Mouse (Mus musculus): ENCODE data around the gene Cyba.

Gene Cyba

GRCm38 (mm10) chr8:122398186-122398585 lies 34.5 kb downstream of the Cyba start:
- peaks cover 15% of the 10 kb centered on the region for H3K4me1 ChIP-seq (replicated peaks; ENCODE audit: low read depth, low read length)
- H3K4me3 ChIP-seq (replicated peaks; ENCODE audit: low read length), result no peak overlapping the region
- TF ChIP-seq NANOG (IDR thresholded peaks at IDR 0.05; ENCODE audit: borderline replicate concordance, low read length) (no peak), POU5F1 (IDR thresholded peaks at IDR 0.05; ENCODE audit: borderline replicate concordance, low read length) (no peak), CTCF (conservative IDR thresholded peaks at IDR 0.05; ENCODE audit: low read length) (no peak)
- H3K27me3 ChIP-seq (ENCODE audit: insufficient read depth, low read length), result no peaks in the 10 kb centered on the region
- no peaks in the 10 kb centered on the region for H3K9me3 ChIP-seq (ENCODE audit: low read length)
- peaks cover 96% of the 10 kb centered on the region for H3K36me3 ChIP-seq (ENCODE audit: insufficient read depth, low read length)

DNA sequence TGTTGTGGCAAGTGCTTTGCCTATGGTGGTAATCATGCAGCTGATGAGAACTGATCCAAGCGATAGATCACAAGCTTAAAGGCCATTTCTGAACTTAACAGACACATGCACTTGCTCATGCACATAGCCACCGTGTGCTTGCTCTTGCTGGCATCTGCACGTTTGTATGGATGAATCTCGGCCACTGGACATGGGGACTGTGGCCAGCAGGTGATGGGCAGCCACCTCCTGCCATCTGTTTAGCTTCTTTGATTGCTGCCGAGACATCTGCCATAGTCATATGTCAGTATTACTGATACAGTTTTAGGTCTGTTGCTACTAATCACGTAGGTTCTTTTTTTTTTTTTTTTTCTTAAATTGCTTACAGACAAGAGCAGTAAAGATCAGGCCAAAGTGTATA lies 37.4 kb downstream of the Cyba start:
- no peaks in the 10 kb centered on the region for H3K9me3 ChIP-seq (ENCODE audit: low read length)
- H3K4me1 ChIP-seq (replicated peaks; ENCODE audit: low read depth, low read length), result peaks cover 23% of the 10 kb centered on the region
- peaks cover 95% of the 10 kb centered on the region for H3K36me3 ChIP-seq (ENCODE audit: insufficient read depth, low read length)
- H3K27me3 ChIP-seq (ENCODE audit: insufficient read depth, low read length), result no peaks in the 10 kb centered on the region
- no peak for TF ChIP-seq POU5F1 (IDR thresholded peaks at IDR 0.05; ENCODE audit: borderline replicate concordance, low read length)
- no peak for TF ChIP-seq CTCF (conservative IDR thresholded peaks at IDR 0.05; ENCODE audit: low read length)
- TF ChIP-seq NANOG (IDR thresholded peaks at IDR 0.05; ENCODE audit: borderline replicate concordance, low read length), result no peak
- no peak overlapping the region for H3K4me3 ChIP-seq (replicated peaks; ENCODE audit: low read length)

DNA sequence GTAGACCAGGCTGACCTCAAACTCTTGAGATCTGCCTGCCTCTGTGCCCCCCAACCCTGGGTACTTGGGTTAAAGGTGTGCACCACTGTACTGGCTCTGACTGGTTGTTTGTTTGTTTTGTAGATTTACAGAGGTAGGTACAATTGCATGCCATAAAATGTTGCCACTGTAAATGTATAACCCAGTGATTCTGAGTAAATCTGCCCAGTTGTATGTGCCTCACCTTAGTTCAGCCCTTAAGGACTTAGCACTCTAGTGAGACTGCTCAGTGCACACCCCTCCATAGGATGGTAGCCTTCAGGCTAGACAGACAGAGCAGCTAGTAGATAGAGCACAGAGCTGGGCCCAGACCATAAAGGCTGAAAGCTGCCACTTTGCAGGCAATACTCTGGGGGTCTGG lies 39.0 kb downstream of the Cyba start:
- H3K4me1 ChIP-seq (replicated peaks; ENCODE audit: low read depth, low read length), result peaks cover 27% of the 10 kb centered on the region

DNA sequence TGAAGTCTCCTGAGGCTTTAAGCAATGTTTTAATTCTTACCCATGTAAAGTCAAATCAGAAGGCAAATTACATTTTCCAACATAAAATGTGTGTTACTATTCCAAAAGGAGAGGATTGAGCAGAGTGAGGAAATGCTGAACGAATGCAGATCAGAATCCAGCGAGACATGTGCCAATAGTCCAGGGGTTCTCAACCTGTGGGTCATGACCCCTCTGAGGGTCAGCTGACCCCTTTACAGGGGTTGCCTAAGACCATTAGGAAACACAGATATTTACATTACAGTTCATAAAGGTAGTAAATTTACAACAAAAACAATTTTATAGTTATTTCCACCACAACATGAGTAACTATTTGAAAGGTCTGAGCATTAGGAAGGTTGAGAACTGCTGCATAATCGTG lies 42.0 kb downstream of the Cyba start:
- Histone ChIP-seq H3K4me3 (replicated peaks; ENCODE audit: low read length) (no peak overlapping the region), H3K9me3 (ENCODE audit: low read length) (no peaks in the 10 kb centered on the region), H3K36me3 (ENCODE audit: insufficient read depth, low read length) (peaks cover 99% of the 10 kb centered on the region), H3K4me1 (replicated peaks; ENCODE audit: low read depth, low read length) (peaks cover 11% of the 10 kb centered on the region), H3K27me3 (ENCODE audit: insufficient read depth, low read length) (no peaks in the 10 kb centered on the region)
- no peak for TF ChIP-seq NANOG (IDR thresholded peaks at IDR 0.05; ENCODE audit: borderline replicate concordance, low read length)
- TF ChIP-seq POU5F1 (IDR thresholded peaks at IDR 0.05; ENCODE audit: borderline replicate concordance, low read length), result no peak
- no peak for TF ChIP-seq CTCF (conservative IDR thresholded peaks at IDR 0.05; ENCODE audit: low read length)

More for the DNA sequence above, 39.0 kb downstream of the Cyba start:
- Histone ChIP-seq H3K36me3 (ENCODE audit: insufficient read depth, low read length) (peaks cover 95% of the 10 kb centered on the region), H3K4me3 (replicated peaks; ENCODE audit: low read length) (no peak overlapping the region), H3K9me3 (ENCODE audit: low read length) (no peaks in the 10 kb centered on the region), H3K27me3 (ENCODE audit: insufficient read depth, low read length) (no peaks in the 10 kb centered on the region)
- no peak for TF ChIP-seq CTCF (conservative IDR thresholded peaks at IDR 0.05; ENCODE audit: low read length)
- no peak for TF ChIP-seq NANOG (IDR thresholded peaks at IDR 0.05; ENCODE audit: borderline replicate concordance, low read length)
- TF ChIP-seq POU5F1 (IDR thresholded peaks at IDR 0.05; ENCODE audit: borderline replicate concordance, low read length), result no peak

- Histone ChIP-seq H3K4me1 (replicated peaks; ENCODE audit: low read depth, low read length) (peaks cover 11% of the 10 kb centered on the region), H3K27me3 (ENCODE audit: insufficient read depth, low read length) (no peaks in the 10 kb centered on the region), H3K9me3 (ENCODE audit: low read length) (no peaks in the 10 kb centered on the region), H3K36me3 (ENCODE audit: insufficient read depth, low read length) (peaks cover 99% of the 10 kb centered on the region), H3K4me3 (replicated peaks; ENCODE audit: low read length) (no peak overlapping the region)
- TF ChIP-seq NANOG (IDR thresholded peaks at IDR 0.05; ENCODE audit: borderline replicate concordance, low read length) (no peak), POU5F1 (IDR thresholded peaks at IDR 0.05; ENCODE audit: borderline replicate concordance, low read length) (no peak), CTCF (conservative IDR thresholded peaks at IDR 0.05; ENCODE audit: low read length) (peak; percentile 33)
These were observed 43.4 kb downstream of the Cyba start for GRCm38 (mm10) chr8:122389357-122389756.

DNA sequence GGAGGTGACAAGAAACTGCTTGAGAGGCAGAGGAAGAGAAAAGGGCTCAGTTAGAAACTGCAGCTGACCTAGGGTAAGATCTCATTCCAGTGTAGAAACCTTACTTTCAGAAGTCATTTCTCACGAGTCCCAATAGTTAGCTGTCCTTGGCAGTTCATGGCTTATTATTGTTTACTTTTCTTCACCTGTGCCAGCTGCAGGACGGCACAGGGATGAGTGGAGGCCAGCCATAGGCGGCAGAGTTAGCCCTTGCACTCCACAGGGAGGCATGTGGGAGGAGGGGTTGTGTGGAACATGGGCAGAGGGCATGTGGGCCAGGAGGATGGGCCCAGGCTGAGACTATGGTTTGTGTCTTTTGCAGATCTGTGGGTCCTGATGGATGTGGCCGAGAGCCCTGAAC lies 49.7 kb downstream of the Cyba start:
- TF ChIP-seq CTCF (conservative IDR thresholded peaks at IDR 0.05; ENCODE audit: low read length), result no peak
- no peak for TF ChIP-seq POU5F1 (IDR thresholded peaks at IDR 0.05; ENCODE audit: borderline replicate concordance, low read length)
- no peak for TF ChIP-seq NANOG (IDR thresholded peaks at IDR 0.05; ENCODE audit: borderline replicate concordance, low read length)
- Histone ChIP-seq H3K4me1 (replicated peaks; ENCODE audit: low read depth, low read length) (peaks cover 6% of the 10 kb centered on the region), H3K9me3 (ENCODE audit: low read length) (no peaks in the 10 kb centered on the region), H3K4me3 (replicated peaks; ENCODE audit: low read length) (no peak overlapping the region), H3K27me3 (ENCODE audit: insufficient read depth, low read length) (no peaks in the 10 kb centered on the region), H3K36me3 (ENCODE audit: insufficient read depth, low read length) (peaks cover 94% of the 10 kb centered on the region)

- TF ChIP-seq NANOG (IDR thresholded peaks at IDR 0.05; ENCODE audit: borderline replicate concordance, low read length), result no peak
- TF ChIP-seq CTCF (conservative IDR thresholded peaks at IDR 0.05; ENCODE audit: low read length), result no peak
- no peak for TF ChIP-seq POU5F1 (IDR thresholded peaks at IDR 0.05; ENCODE audit: borderline replicate concordance, low read length)
These were observed 56.1 kb downstream of the Cyba start, which contains the start of gene Zc3h18 for GRCm38 (mm10) chr8:122376365-122377231. Gene Zc3h18 (plus strand): TSS chr8:122376609.

GRCm38 (mm10) chr8:122375751-122376364 lies 56.9 kb downstream of the Cyba start:
- H3K4me3 ChIP-seq (replicated peaks; ENCODE audit: low read length), result peak overlapping the region; percentile 94
- no peaks in the 10 kb centered on the region for H3K27me3 ChIP-seq (ENCODE audit: insufficient read depth, low read length)
- H3K4me1 ChIP-seq (replicated peaks; ENCODE audit: low read depth, low read length), result peaks cover 27% of the 10 kb centered on the region
- no peak for TF ChIP-seq POU5F1 (IDR thresholded peaks at IDR 0.05; ENCODE audit: borderline replicate concordance, low read length)
- TF ChIP-seq CTCF (conservative IDR thresholded peaks at IDR 0.05; ENCODE audit: low read length), result no peak
- no peak for TF ChIP-seq NANOG (IDR thresholded peaks at IDR 0.05; ENCODE audit: borderline replicate concordance, low read length)
- no peaks in the 10 kb centered on the region for H3K9me3 ChIP-seq (ENCODE audit: low read length)
- peaks cover 34% of the 10 kb centered on the region for H3K36me3 ChIP-seq (ENCODE audit: insufficient read depth, low read length)

More at GRCm38 (mm10) chr8:122376365-122377231, 56.1 kb downstream of the Cyba start, which contains the start of gene Zc3h18:
- H3K9me3 ChIP-seq (ENCODE audit: low read length), result no peaks in the 10 kb centered on the region
- H3K36me3 ChIP-seq (ENCODE audit: insufficient read depth, low read length), result peaks cover 42% of the 10 kb centered on the region
- H3K4me3 ChIP-seq (replicated peaks; ENCODE audit: low read length), result peak within 1 kb of the TSS; percentile 94
- H3K4me1 ChIP-seq (replicated peaks; ENCODE audit: low read depth, low read length), result peaks cover 27% of the 10 kb centered on the region
- H3K27me3 ChIP-seq (ENCODE audit: insufficient read depth, low read length), result no peaks in the 10 kb centered on the region
